Mouse (Mus musculus) urinary bladder, postnatal 4 days (tissue): ENCODE measurements around the gene Arhgap21.
"Not testable (repeated sequence)": the region's sequence is repeated elsewhere in the genome, so short reads cannot be mapped to it uniquely, and the experiment has no call there.

Experiments used
- DNase-seq, 2 experiments: peaks; one replicate each; pipeline ENCODE4 v3.0.0; 2021 to 2022; ENCODE audit warnings: low spot score in 2 of 2

The Arhgap21 gene

DNA sequence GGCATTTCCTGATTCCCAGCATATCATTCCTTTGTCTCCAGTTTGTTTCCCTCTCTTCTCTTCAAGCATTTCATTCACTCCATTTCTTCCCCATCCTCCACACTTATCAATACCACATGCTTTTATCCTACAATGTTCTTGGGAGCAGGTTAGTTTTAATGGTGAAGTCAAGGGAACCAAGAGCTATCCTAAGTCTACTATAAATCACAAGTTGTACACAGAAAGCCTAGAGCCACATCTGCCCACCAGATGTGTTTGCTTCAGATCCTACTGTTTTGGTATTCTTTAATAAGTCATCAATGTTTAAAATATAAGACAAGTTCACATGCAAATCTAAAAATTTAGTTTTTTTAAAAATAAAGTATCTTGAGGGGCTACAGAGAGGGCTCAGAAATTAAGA lies 27.6 kb downstream of the Arhgap21 start:
- DNase-seq, result no peak

- DNase-seq, result peak in 1 of 2 experiments; percentile 24
Observed at GRCm38 (mm10) chr2:20939367-20939766, 29.3 kb downstream of the Arhgap21 start.

DNA sequence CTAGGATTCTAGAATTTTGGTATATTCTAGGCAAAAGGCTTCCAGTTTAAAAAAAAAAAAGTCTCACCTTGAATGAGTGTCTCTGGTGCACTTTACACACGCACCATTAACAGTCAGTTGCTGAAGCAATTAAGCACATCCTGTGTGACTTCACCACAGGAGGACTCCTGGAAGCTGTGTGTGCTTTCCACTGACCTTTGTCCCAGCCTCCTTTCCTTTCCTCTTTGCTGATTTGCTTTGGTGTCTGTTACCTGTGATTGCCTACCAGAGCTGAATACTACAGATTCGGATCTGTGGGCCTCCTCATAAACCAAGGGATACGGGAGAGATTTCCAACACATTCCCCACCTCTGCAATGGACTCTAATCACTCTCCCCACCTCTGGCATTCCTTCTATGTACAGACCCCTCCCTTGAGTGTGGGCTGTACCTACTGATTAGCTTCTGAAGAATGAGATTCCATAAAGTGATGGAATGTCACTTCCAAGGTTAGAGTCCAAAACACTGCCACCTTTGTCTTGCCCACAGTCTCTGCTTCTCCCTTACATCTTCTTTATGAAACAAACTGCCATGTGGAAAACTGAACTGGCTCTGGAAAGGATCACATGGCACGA lies 32.0 kb downstream of the Arhgap21 start:
- DNase-seq, result no peak

DNA sequence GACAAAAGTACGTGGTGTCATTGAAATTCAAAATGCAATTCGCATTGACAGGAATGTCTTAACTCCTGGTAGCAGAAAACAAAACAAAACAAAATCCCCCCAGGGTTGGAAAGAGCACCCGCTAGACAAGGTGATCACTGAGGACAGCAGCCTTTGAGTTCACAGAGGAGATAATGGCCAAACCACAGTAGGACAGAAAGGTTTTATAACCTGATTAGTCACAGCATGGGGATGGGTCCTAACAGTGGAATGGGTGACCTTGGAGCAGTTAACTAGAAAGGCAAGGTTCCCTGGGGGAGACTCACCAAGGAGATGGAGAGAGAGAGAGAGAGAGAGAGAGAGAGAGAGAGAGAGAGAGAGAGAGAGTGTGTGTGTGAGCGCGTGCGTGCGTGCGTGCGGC lies 34.3 kb downstream of the Arhgap21 start:
- no peak for DNase-seq

GRCm38 (mm10) chr2:20932748-20933313 lies 35.9 kb downstream of the Arhgap21 start:
- DNase-seq, result no peak

- DNase-seq, result not testable (repeated sequence)
Observed at GRCm38 (mm10) chr2:20931761-20932160, 36.9 kb downstream of the Arhgap21 start.

- no peak for DNase-seq
Observed at GRCm38 (mm10) chr2:20928454-20928853, 40.2 kb downstream of the Arhgap21 start.

DNA sequence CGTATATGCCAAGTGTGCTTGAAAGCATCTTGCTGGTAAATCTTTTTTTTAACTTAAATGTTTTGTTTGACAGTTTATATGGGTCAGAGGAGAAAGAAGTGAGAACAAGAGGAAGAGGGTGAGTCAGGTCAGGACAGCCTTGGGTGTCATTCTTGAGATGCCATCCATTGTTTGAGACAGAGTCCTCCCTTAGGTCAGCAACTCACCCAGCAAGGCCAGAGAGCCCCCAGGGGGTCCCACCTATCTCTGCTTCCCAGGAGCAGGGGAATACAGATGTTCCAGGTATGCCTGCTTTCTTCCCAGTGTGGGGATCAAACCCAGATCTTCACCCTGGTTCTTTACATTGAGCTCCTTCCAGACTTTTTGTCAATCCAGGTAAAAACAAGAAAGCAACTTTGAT lies 43.7 kb downstream of the Arhgap21 start:
- DNase-seq, result no peak

DNA sequence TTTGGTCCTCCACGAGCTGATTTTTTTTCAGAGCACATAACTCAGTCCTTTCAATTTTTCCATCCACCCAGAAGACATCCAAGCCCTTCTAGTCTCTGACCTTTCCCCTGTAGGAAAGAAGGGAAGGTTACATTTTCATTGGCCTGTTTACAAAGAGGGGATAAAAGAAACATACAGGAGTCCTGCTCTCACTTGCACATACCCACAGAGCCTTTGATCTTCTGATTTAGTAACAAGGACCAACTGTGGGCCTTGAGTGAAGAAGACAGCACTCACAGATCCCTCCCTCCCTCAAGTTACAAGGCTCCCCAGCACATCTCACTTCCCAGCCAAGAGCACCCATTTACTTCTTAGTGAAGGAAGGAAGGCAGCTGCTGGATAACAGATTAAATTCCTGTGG lies 46.3 kb downstream of the Arhgap21 start:
- DNase-seq, result no peak

GRCm38 (mm10) chr2:20921558-20921957 lies 47.1 kb downstream of the Arhgap21 start:
- no peak for DNase-seq

GRCm38 (mm10) chr2:20921021-20921420 lies 47.7 kb downstream of the Arhgap21 start:
- DNase-seq, result no peak

GRCm38 (mm10) chr2:20914531-20915320 lies 54.0 kb downstream of the Arhgap21 start:
- DNase-seq, result no peak

DNA sequence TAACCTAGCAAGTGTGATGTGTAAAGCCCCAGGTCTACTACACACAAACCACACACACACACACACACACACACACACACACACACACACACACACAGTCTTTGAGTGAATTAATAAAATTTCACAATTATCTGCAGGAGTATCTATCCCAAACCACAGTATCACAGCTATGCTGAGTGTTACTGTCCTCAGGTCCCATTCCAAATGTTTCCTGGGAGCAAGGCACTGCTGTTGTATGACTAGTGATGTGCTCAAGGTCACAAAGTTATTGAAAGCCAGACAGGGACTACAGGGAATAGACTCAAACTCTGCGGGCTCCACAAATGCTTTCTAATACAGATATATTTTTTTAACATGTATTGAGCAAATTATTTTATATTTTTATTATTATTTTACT lies 55.7 kb downstream of the Arhgap21 start:
- DNase-seq, result no peak

GRCm38 (mm10) chr2:20912348-20913018 lies 56.2 kb downstream of the Arhgap21 start:
- no peak for DNase-seq

DNA sequence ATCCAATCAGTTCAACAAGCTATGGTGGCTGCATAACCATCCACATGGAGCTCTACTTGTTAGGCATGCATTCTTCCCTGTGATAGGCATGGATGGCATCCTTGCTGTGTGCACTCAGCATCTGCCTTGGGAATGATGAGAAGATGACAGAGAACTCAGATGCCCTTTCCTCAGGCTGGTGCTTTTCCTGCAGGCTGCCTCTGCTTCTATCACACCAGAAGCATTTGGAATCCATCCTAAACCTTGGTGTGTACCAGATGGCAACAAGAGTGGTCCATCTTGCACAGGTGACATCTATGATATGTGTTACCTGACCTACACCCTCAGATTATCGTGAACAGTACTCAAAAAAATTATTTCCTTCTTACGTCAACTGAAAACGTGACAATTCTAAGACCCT lies 58.2 kb downstream of the Arhgap21 start:
- no peak for DNase-seq

DNA sequence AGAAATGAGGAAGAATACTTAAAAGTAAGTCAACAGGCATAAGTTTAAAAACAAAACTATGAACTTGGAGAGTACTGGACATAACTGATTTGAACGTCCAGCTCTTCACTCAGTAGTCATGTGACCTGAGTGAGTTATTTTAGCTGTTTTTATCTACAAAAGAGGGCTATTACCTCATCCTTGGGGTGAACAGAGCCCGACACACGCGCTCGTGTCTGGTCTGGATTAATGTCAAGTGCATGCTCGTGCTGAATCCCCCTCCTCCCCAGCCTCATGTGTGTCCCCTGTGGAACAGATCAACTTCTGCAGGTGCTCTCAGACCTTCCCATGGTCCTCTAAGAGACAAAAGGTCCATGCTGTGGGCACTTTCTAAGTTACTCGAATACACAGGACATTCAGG lies 59.3 kb downstream of the Arhgap21 start:
- no peak for DNase-seq

- DNase-seq, result no peak
Observed at GRCm38 (mm10) chr2:20907291-20907690, 61.4 kb downstream of the Arhgap21 start.

DNA sequence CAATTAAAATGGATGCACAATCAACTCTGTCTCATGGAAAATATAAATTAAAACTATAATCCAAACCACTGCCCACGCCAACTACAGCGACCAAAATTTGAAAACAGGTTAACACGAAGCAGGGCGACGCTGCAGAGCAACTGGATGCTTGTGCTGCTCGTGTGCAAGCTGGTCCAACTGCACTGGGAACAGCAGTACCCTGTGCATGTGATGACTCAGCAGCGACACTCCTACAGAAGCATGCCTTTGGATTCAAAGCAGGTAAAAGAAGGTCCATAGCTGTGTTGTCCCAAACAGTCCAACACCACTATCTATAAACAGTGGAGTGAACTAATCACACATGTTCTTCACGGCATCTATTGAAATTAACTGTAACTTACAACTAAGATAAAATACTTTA lies 63.3 kb downstream of the Arhgap21 start:
- DNase-seq, result no peak

GRCm38 (mm10) chr2:20902981-20903645 lies 65.6 kb downstream of the Arhgap21 start:
- no peak for DNase-seq

DNA sequence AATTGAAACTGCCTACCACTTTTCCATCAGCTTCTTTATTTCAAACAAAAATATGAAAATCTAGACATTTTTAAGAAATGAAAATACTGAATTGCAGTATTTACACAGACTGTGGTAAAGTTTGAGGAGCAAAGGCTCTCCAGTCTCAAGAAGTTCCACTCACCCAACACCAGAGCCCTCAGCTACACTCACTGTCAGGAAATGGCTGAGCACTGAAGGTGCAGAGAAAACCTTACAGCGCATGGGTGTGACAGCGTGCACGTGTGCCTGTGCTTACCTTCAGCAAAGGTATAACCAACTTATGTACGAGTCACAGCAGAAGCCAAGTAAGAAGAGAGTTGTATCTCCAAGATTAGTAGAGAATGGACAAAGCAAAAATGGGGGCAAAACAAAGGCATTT lies 66.8 kb downstream of the Arhgap21 start:
- DNase-seq, result no peak

DNA sequence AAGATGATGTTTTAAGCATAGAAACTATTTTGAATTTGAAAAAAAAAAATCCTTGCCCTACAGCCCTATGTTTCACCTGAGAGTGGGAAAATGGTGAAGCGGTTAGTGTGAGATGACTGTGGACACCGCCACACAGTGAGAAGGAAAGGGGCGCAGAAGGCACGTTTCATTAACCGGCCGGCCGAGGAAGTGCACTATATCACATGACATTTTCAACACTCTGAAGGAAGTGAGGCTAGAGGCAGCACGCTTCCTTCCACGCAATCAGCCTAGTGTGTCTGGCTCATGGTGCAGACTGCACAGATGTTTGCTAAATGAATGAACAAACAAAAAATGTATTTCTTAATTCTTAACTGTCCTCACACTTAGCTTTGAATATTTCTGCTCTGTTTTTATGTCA lies 69.4 kb downstream of the Arhgap21 start:
- no peak for DNase-seq

- DNase-seq, result peak; percentile 54 to 69
Observed at GRCm38 (mm10) chr2:20898684-20899083, 70.0 kb downstream of the Arhgap21 start.
